Mouse (Mus musculus) cerebellum, adult 18-20 months (tissue): Measurements from ENCODE around the gene Aox3.

Experiments used
- DNase-seq, 2 experiments: peaks; one replicate each; pipeline ENCODE4 v3.0.0; 2021

The Aox3 gene

GRCm38 (mm10) chr1:58112880-58113279 is at the start of gene Aox3:
Gene Aox3, plus strand, starts transcription at chr1:58113130.
- peak; percentile 69 to 81 for DNase-seq

- no peak for DNase-seq
Measured at GRCm38 (mm10) chr1:58065151-58065550, 47.8 kb upstream of the Aox3 start.

- DNase-seq, result no peak
Measured at GRCm38 (mm10) chr1:58065606-58066005, 47.3 kb upstream of the Aox3 start.

GRCm38 (mm10) chr1:58069181-58069580 is 43.7 kb upstream of the Aox3 start:
- no peak for DNase-seq

- DNase-seq, result no peak
Measured at GRCm38 (mm10) chr1:58070091-58070490, 42.8 kb upstream of the Aox3 start.

- no peak for DNase-seq
Measured at GRCm38 (mm10) chr1:58071006-58071405, 41.9 kb upstream of the Aox3 start.

- DNase-seq, result no peak
Measured at GRCm38 (mm10) chr1:58071509-58071908, 41.4 kb upstream of the Aox3 start.

- DNase-seq, result no peak
Measured at GRCm38 (mm10) chr1:58072416-58072815, 40.5 kb upstream of the Aox3 start.

- DNase-seq, result no peak
Measured at GRCm38 (mm10) chr1:58072991-58073730, 39.8 kb upstream of the Aox3 start.

GRCm38 (mm10) chr1:58074266-58074665 is 38.7 kb upstream of the Aox3 start:
- DNase-seq, result no peak

GRCm38 (mm10) chr1:58077882-58078281 is 35.0 kb upstream of the Aox3 start:
- no peak for DNase-seq

GRCm38 (mm10) chr1:58078390-58078789 is 34.5 kb upstream of the Aox3 start:
- no peak for DNase-seq

GRCm38 (mm10) chr1:58079689-58080088 is 33.2 kb upstream of the Aox3 start:
- DNase-seq, result peak; percentile 9 to 14

- DNase-seq, result no peak
Measured at GRCm38 (mm10) chr1:58080446-58080845, 32.5 kb upstream of the Aox3 start.

GRCm38 (mm10) chr1:58081356-58081755 is 31.6 kb upstream of the Aox3 start:
- DNase-seq, result no peak

- DNase-seq, result no peak
Measured at GRCm38 (mm10) chr1:58089316-58089715, 23.6 kb upstream of the Aox3 start.

- no peak for DNase-seq
Measured at GRCm38 (mm10) chr1:58090191-58090590, 22.7 kb upstream of the Aox3 start.

- no peak for DNase-seq
Measured at GRCm38 (mm10) chr1:58091213-58091612, 21.7 kb upstream of the Aox3 start.

- DNase-seq, result no peak
Measured at GRCm38 (mm10) chr1:58091992-58092560, 20.9 kb upstream of the Aox3 start.

- no peak for DNase-seq
Measured at GRCm38 (mm10) chr1:58097338-58097737, 15.6 kb upstream of the Aox3 start.

GRCm38 (mm10) chr1:58099119-58099518 is 13.8 kb upstream of the Aox3 start:
- no peak for DNase-seq

GRCm38 (mm10) chr1:58101531-58102146 is 11.3 kb upstream of the Aox3 start:
- DNase-seq, result no peak

GRCm38 (mm10) chr1:58102494-58102893 is 10.4 kb upstream of the Aox3 start:
- no peak for DNase-seq

GRCm38 (mm10) chr1:58105685-58106084 is 7.2 kb upstream of the Aox3 start:
- no peak for DNase-seq
